Mouse (Mus musculus) intestine, embryonic 14.5 days (tissue): ENCODE data around the gene St8sia4. TPM values are rescaled to one million over a fixed set of nuclear protein-coding genes. Genes with fewer than 3 reads are reported as not detected.

Source experiments
- ATAC-seq: fragments of 200-750 bp; cut with Nextera tagmentation; replicated peaks from 2 replicates; pipeline ENCODE4 v1.8.0; 2017; ENCODE audit warnings: low read depth, moderate number of reproducible peaks, moderate TSS enrichment, moderate library complexity; ENCODE audit not compliant: low FRiP score, low TSS enrichment
- DNase-seq: peaks from one replicate; pipeline ENCODE4 v3.0.0-alpha.2; 2018; ENCODE audit warnings: low spot score
- H3K27ac ChIP-seq: fragments of 300-500 bp; sonication (generic); 2 replicates; pipeline ENCODE4 v1.5.1; 2014; ENCODE audit warnings: low read depth, mild to moderate bottlenecking, control low read depth
- H3K27me3 ChIP-seq: fragments of 300-500 bp; sonication (generic); replicated peaks from 2 replicates; pipeline ENCODE4 v1.6.1; 2014; ENCODE audit warnings: low read length, control low read depth; ENCODE audit not compliant: control insufficient read depth, insufficient read depth
- H3K36me3 ChIP-seq: fragments of 300-500 bp; sonication (generic); 2 replicates; pipeline ENCODE4 v1.6.1; 2014; ENCODE audit warnings: low read length, control low read depth; ENCODE audit not compliant: control insufficient read depth, insufficient read depth
- H3K4me1 ChIP-seq: fragments of 300-500 bp; sonication (generic); replicated peaks from 2 replicates; pipeline ENCODE4 v1.6.1; 2014; ENCODE audit warnings: low read length, control low read depth, mixed read lengths; ENCODE audit not compliant: control insufficient read depth, insufficient read depth
- H3K4me2 ChIP-seq: fragments of 300-500 bp; sonication (generic); 2 replicates; pipeline ENCODE4 v1.6.1; 2014; ENCODE audit warnings: low read length
- H3K4me3 ChIP-seq: fragments of 300-500 bp; sonication (generic); 2 replicates; pipeline ENCODE4 v1.5.1; 2014; ENCODE audit warnings: low read depth, low read length, control low read depth, mixed read lengths
- H3K9ac ChIP-seq: fragments of 300-500 bp; sonication (generic); 2 replicates; pipeline ENCODE4 v1.6.1; 2014; ENCODE audit warnings: mild to moderate bottlenecking, low read length
- H3K9me3 ChIP-seq: fragments of 300-500 bp; sonication (generic); 2 replicates; pipeline ENCODE4 v1.6.1; 2016; ENCODE audit warnings: low read length, control low read depth; ENCODE audit not compliant: control insufficient read depth
- WGBS: fragments of 180-500 bp; shearing (Covaris S2); extraction: QIAGEN DNeasy Blood & Tissue Kit; methylation state at CpG from one replicate; pipeline ENCODE4 v1.1.7; 2014; 5-methylcytosine and 5-hydroxymethylcytosine counted together
- polyA plus RNA-seq: library from polyadenylated mRNA; unstranded; fragments of >200 nt; fragmentation: Nextera tagmentation; extraction: Ambion mirVana; gene quantifications from 2 replicates; pipeline ENCODE4 v1.2.1, GENCODE M21; 2014

The St8sia4 gene
- polyA plus RNA-seq, 1 experiment from 2014 or later: 4.4 TPM

DNA sequence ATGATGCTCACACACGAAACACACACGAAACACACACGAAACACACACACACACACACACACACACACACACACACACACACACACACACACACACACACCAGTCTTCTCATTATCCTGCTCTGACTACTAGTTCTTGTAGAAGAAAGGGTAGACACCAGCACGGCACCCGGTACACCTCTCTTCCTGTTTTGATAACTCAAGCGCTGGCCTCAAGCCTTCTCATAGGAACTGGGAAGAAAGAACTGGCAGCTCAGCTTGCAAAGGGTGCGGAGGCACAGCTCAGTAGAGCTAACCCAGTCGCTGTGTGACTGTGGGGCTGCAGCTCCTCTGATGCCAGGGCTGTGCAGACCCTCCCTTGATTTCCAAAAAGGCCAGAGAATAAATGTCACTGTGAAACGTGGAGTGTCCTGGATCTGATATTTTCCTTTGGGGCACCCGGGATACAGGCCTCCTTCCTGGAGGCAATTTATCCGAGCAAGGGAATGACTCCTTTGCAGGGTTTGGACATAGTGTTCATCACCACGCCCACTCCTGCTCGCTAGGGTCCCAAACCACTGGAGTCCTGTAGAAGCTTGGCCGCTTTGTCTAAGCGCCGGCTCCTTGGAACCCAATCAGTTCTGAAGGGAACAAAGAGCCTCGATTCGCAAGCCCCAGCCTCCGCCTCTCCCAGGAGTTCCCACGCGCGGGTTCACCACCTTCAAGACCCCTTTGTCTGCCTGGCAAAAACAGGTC, 2.2 kb downstream of the St8sia4 start:
- no peaks in the 10 kb centered on the region for H3K36me3 ChIP-seq
- peaks cover 7% of the 10 kb centered on the region; the same call in 1 of the 2 replicates for H3K27me3 ChIP-seq
- WGBS: 25% methylated on average over 22 of the region's 22 CpGs
- H3K4me1 ChIP-seq: no peaks in the 10 kb centered on the region; the same call in 1 of the 2 replicates
- H3K9me3 ChIP-seq: no peaks in the 10 kb centered on the region
- peak overlapping the region; percentile 61 for H3K4me3 ChIP-seq
- H3K9ac ChIP-seq: no peak overlapping the region
- no peak for ATAC-seq
- no peak overlapping the region for H3K27ac ChIP-seq
- H3K4me2 ChIP-seq: peak overlapping the region; percentile 77
- peak; percentile 54 for DNase-seq

DNA sequence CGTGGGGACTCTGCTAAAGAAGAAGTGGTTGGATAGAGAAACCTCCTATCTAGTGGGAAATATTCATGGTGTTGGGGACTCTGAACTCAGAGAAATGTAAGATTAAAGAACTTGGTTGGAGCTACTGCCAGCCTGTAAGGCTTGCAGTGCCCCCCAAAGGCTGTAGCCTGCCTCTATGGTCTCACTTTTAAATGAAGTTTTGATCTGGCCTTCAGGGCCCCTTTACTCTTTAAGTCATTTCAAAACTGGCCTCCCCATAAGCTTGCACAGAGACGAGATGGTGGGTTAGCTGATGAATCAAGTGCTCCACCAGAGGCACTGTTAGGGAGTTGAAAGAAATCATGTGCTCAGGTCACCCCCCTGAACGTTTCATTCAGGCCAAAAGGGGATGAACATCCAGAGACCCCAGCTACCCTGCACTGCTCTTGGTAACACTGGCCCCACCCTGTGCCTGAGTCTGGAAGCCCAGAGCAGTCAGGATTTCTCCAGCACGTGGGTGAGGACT, 3.0 kb downstream of the St8sia4 start:
- H3K9ac ChIP-seq: no peak overlapping the region
- no peaks in the 10 kb centered on the region; the same call in 1 of the 2 replicates for H3K4me1 ChIP-seq
- H3K9me3 ChIP-seq: no peaks in the 10 kb centered on the region
- H3K27ac ChIP-seq: no peak overlapping the region
- ATAC-seq (no peak), DNase-seq (no peak)
- 32% methylated on average over 4 of the region's 4 CpGs for WGBS
- no peak overlapping the region for H3K4me3 ChIP-seq
- H3K36me3 ChIP-seq: no peaks in the 10 kb centered on the region
- peak overlapping the region; percentile 77; the same call in 1 of the 2 replicates for H3K4me2 ChIP-seq
- peaks cover 7% of the 10 kb centered on the region; the same call in 1 of the 2 replicates for H3K27me3 ChIP-seq

DNA sequence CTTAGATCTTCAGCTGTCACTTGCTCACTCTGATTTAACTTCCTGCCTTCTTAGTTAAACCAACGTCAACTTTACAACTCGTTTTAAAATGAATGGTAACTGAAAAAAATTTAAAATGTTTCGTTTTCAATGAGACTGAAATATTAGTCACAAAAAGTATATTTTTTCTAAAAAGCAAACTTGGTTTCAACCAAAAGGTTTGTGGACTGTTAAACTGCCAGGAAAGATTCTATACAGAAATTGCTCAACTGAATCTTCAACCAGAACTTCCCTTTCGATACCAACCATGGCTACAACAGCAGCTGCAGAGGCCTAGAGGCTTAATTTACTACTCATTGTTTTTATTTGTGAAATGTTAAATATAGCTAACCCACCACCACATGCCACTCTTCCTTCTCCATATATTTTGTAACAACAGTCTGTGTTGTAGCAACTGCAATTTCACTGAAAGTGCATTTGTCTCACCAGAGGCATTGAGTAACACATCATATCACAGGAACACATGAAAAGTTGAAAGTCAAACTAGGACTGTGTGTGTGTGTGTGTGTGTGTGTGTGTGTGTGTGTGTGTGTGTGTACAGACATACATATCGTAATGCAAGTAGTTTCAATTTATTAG, 10.2 kb downstream of the St8sia4 start:
- H3K4me2 ChIP-seq: no peak overlapping the region
- H3K9ac ChIP-seq: no peak overlapping the region
- no peaks in the 10 kb centered on the region for H3K27me3 ChIP-seq
- H3K36me3 ChIP-seq: no peaks in the 10 kb centered on the region
- H3K4me1 ChIP-seq: no peaks in the 10 kb centered on the region
- no peaks in the 10 kb centered on the region for H3K9me3 ChIP-seq
- H3K27ac ChIP-seq: no peak overlapping the region
- DNase-seq: no peak
- H3K4me3 ChIP-seq: no peak overlapping the region
- 72% methylated on average over 5 of the region's 5 CpGs for WGBS
- no peak for ATAC-seq

GRCm38 (mm10) chr1:95655564-95655963, 11.8 kb downstream of the St8sia4 start:
- 80% methylated on average over 9 of the region's 9 CpGs for WGBS
- Histone ChIP-seq H3K27me3 (no peaks in the 10 kb centered on the region), H3K9ac (no peak overlapping the region), H3K9me3 (no peaks in the 10 kb centered on the region), H3K27ac (no peak overlapping the region), H3K4me1 (no peaks in the 10 kb centered on the region), H3K36me3 (no peaks in the 10 kb centered on the region), H3K4me2 (no peak overlapping the region), H3K4me3 (no peak overlapping the region)
- ATAC-seq (no peak), DNase-seq (no peak)

GRCm38 (mm10) chr1:95653445-95653844, 13.9 kb downstream of the St8sia4 start:
- H3K27me3 ChIP-seq: no peaks in the 10 kb centered on the region
- no peaks in the 10 kb centered on the region for H3K9me3 ChIP-seq
- H3K27ac ChIP-seq: no peak overlapping the region
- H3K4me2 ChIP-seq: no peak overlapping the region
- no peak for DNase-seq
- no peaks in the 10 kb centered on the region for H3K36me3 ChIP-seq
- no peak for ATAC-seq
- no peaks in the 10 kb centered on the region for H3K4me1 ChIP-seq
- WGBS: 89% methylated on average over 8 of the region's 8 CpGs
- no peak overlapping the region for H3K9ac ChIP-seq
- H3K4me3 ChIP-seq: no peak overlapping the region

- Histone ChIP-seq H3K4me1 (no peaks in the 10 kb centered on the region), H3K9ac (no peak overlapping the region), H3K27me3 (no peaks in the 10 kb centered on the region), H3K27ac (no peak overlapping the region), H3K36me3 (no peaks in the 10 kb centered on the region), H3K9me3 (no peaks in the 10 kb centered on the region), H3K4me2 (no peak overlapping the region), H3K4me3 (no peak overlapping the region)
- ATAC-seq (no peak), DNase-seq (no peak)
- WGBS: 79% methylated on average over 2 of the region's 2 CpGs
Measured at GRCm38 (mm10) chr1:95644292-95644691, 23.1 kb downstream of the St8sia4 start.

GRCm38 (mm10) chr1:95639001-95639400, 28.4 kb downstream of the St8sia4 start:
- DNase-seq (no peak), ATAC-seq (no peak)
- no peaks in the 10 kb centered on the region for H3K4me1 ChIP-seq
- no peak overlapping the region for H3K27ac ChIP-seq
- H3K36me3 ChIP-seq: no peaks in the 10 kb centered on the region
- no peak overlapping the region for H3K9ac ChIP-seq
- no peaks in the 10 kb centered on the region for H3K27me3 ChIP-seq
- H3K4me2 ChIP-seq: no peak overlapping the region
- H3K4me3 ChIP-seq: no peak overlapping the region
- 87% methylated on average over 3 of the region's 3 CpGs for WGBS
- no peaks in the 10 kb centered on the region for H3K9me3 ChIP-seq

DNA sequence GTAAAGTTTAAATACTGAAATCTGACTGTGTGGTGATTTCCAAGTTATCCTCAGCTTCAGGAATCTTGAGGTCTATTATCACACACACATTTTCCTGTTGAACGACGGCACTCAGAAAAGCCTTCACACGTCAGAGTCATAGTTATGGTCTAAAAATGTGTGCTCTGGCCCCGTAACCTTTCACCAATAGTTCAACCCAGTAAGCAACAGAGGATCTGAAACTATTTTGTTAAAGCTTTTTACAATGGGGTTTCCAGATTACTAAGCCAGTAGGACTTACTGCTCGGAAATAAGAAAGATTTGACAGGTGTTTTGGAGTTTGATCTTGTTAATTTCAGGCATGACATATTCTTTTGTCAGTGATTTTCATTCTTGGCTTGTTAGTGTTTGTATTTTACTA, 43.0 kb downstream of the St8sia4 start:
- H3K27me3 ChIP-seq: no peaks in the 10 kb centered on the region
- H3K9ac ChIP-seq: no peak overlapping the region
- H3K4me3 ChIP-seq: no peak overlapping the region
- DNase-seq (no peak), ATAC-seq (no peak)
- H3K27ac ChIP-seq: no peak overlapping the region
- 74% methylated on average over 5 of the region's 5 CpGs for WGBS
- H3K4me1 ChIP-seq: no peaks in the 10 kb centered on the region
- no peaks in the 10 kb centered on the region for H3K36me3 ChIP-seq
- no peak overlapping the region for H3K4me2 ChIP-seq
- H3K9me3 ChIP-seq: no peaks in the 10 kb centered on the region
